Mouse (Mus musculus) layer of hippocampus, adult 6 months (tissue): Measurements from ENCODE around the gene Sh3rf1. TPM values are rescaled to one million over a fixed set of nuclear protein-coding genes. Genes with fewer than 3 reads are reported as not detected.

Source experiments
- long read RNA-seq, 2 experiments: library from polyadenylated mRNA; unstranded; transcript quantifications; one replicate each; pipeline ENCODE4 v2.0.0; 2019 to 2020
- polyA plus RNA-seq: library from polyadenylated mRNA; unstranded; fragments of <200 nt; fragmentation: Nextera tagmentation; gene quantifications from 2 replicates; pipeline ENCODE4 v1.2.3, GENCODE M21; 2021

Sh3rf1 gene
- polyA plus RNA-seq: 9.5 and 9.9 TPM in 2 replicates
- long read RNA-seq, experiment 1, partial matches to known transcripts: 3 of 11 reads
- long read RNA-seq, experiment 1, other reads (novel, unspliced or antisense): 8 of 11 reads
- long read RNA-seq, experiment 2, full-length matches to known transcripts: 7 of 36 reads
- long read RNA-seq, experiment 2, partial matches to known transcripts: 14 of 36 reads
- long read RNA-seq, experiment 2, other reads (novel, unspliced or antisense): 15 of 36 reads

GRCm38 (mm10) chr8:61223729-61224379, at the start of gene Sh3rf1:
Sh3rf1 (plus strand) TSS chr8:61223872.

Other genes with a start within 250 kb of the Sh3rf1 start
- 49.0 and 50.4 TPM in 2 replicates for gene Clcn3, start 240.6 kb upstream of the Sh3rf1 start, polyA plus RNA-seq
- gene Nek1, start 230.7 kb upstream of the Sh3rf1 start, polyA plus RNA-seq: 5.8 and 7.6 TPM in 2 replicates